14 mouse cellular contexts compared by ENCODE assay signal in the genomic region with DNA sequence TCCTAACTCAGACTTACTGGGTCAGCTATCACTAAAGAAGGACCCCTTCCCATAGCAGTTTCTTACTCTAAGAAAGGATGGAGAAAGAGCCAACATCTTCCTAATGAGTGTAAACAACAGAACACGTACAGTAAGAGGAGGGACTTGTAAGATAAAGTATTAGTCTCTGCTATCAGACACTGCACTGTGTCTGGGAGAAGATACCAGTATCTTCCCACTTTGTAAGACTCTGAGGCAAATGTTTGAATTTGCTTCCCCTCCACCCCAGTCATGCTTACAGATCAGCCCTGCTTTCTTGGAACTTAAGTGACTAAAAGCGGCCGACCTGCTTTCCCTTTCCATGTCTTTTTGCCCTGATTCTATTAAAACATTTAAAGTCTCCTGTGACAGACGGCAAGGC.
"Had no signal": no experiment of that assay in that cellular context is flagged by ENCODE, and none has a peak within 500 bp of the region (broad histone marks: within the 10 kb centered on the region; RNA-seq: fewer than 3 reads in every experiment).

No protein-coding gene starts in this region.

- H3K27ac ChIP-seq: intestine, embryonic 15.5 days; kidney, embryonic 15.5 days; limb, embryonic 10.5 days; midbrain, embryonic 12.5 days had no signal

- DNase-seq: kidney, adult 2 months; kidney, postnatal 14 days; layer of hippocampus, adult 9-11 months; lung, adult 2 months; lung, postnatal 36 days; right cerebral cortex, adult 18-20 months; right cerebral cortex, postnatal 25 days; thymus, postnatal 36 days had no signal

- H3K9me3 ChIP-seq: intestine, embryonic 15.5 days; kidney, embryonic 15.5 days; limb, embryonic 10.5 days; midbrain, embryonic 12.5 days had no signal

- H3K4me3 ChIP-seq: intestine, embryonic 15.5 days; kidney, embryonic 15.5 days; limb, embryonic 10.5 days; midbrain, embryonic 12.5 days had no signal

- H3K4me2 ChIP-seq: intestine, embryonic 15.5 days; kidney, embryonic 15.5 days; midbrain, embryonic 12.5 days had no signal

- ATAC-seq: intestine, embryonic 15.5 days; lung, postnatal 0 days; midbrain, embryonic 16.5 days had no signal

- H3K4me1 ChIP-seq: intestine, embryonic 15.5 days; kidney, embryonic 15.5 days; limb, embryonic 10.5 days; midbrain, embryonic 12.5 days had no signal

- H3K27me3 ChIP-seq: intestine, embryonic 15.5 days; kidney, embryonic 15.5 days; midbrain, embryonic 12.5 days had no signal

- H3K9ac ChIP-seq: intestine, embryonic 15.5 days; kidney, embryonic 15.5 days; midbrain, embryonic 12.5 days had no signal
